Mouse (Mus musculus) kidney, adult 2 months (tissue): ENCODE results near the gene Rplp0. TPM values are rescaled to one million over a fixed set of nuclear protein-coding genes. Genes with fewer than 3 reads are reported as not detected.

ENCODE experiments used
- DNase-seq: peaks from one replicate; pipeline ENCODE4 v3.0.0; 2021
- H3K27ac ChIP-seq: fragments of 200-500 bp; 2 replicates; pipeline ENCODE4 v1.5.1; 2012; ENCODE audit warnings: low read depth, low read length, control low read depth, inconsistent platforms; ENCODE audit not compliant: insufficient read depth
- H3K27me3 ChIP-seq: fragments of 200-500 bp; replicated peaks from 2 replicates; pipeline ENCODE4 v1.6.1; 2012; ENCODE audit warnings: mild to moderate bottlenecking, moderate library complexity, low read length, inconsistent platforms; ENCODE audit not compliant: control insufficient read depth, insufficient read depth
- H3K36me3 ChIP-seq: fragments of 200-500 bp; 2 replicates; pipeline ENCODE4 v1.6.1; 2012; ENCODE audit warnings: mild to moderate bottlenecking, moderate library complexity, low read length, inconsistent platforms; ENCODE audit not compliant: control insufficient read depth, insufficient read depth
- H3K4me1 ChIP-seq: fragments of 200-500 bp; 2 replicates; pipeline ENCODE4 v1.6.1; 2011; ENCODE audit warnings: low read length; ENCODE audit not compliant: control insufficient read depth, insufficient read depth
- H3K4me3 ChIP-seq: fragments of 200-500 bp; 2 replicates; pipeline ENCODE4 v1.5.1; 2011; ENCODE audit warnings: mild to moderate bottlenecking, low read depth, low read length, control low read depth; ENCODE audit not compliant: insufficient read depth
- CTCF ChIP-seq: fragments of 200-500 bp; conservative IDR thresholded peaks from 2 replicates; pipeline ENCODE4 v1.5.1; 2011; ENCODE audit warnings: low read depth, mild to moderate bottlenecking, control low read depth, low read length, moderate library complexity, mixed read lengths; ENCODE audit not compliant: insufficient read depth, insufficient read length
- POLR2A ChIP-seq: fragments of 200-500 bp; IDR thresholded peaks from one replicate; pipeline ENCODE4 v1.6.1; 2011; ENCODE audit warnings: low read depth, low read length, control low read depth
- WGBS: fragments of 180-500 bp; shearing (Covaris S2); methylation state at CpG from one replicate; pipeline ENCODE4 v1.1.7; 2018; 5-methylcytosine and 5-hydroxymethylcytosine counted together
- polyA plus RNA-seq: library from polyadenylated mRNA; depleted of rRNA; stranded (reverse); fragments of >200 nt; gene quantifications from 2 replicates; pipeline ENCODE4 v1.2.3, GENCODE M21; 2012

Gene Rplp0
- polyA plus RNA-seq, 1 experiment, result 1,337 TPM

- DNase-seq, result no peak
- Histone ChIP-seq H3K27ac (no peak overlapping the region), H3K4me1 (no peaks in the 10 kb centered on the region; the same call in 1 of the 2 replicates), H3K27me3 (no peaks in the 10 kb centered on the region), H3K36me3 (peaks cover 6% of the 10 kb centered on the region; the same call in 1 of the 2 replicates), H3K4me3 (no peak overlapping the region)
- no peak for TF ChIP-seq POLR2A
- no peak for TF ChIP-seq CTCF
- WGBS, result 86% methylated on average over 12 of the region's 12 CpGs
Measured at GRCm38 (mm10) chr5:115551386-115551785, 7.9 kb upstream of the Rplp0 start.

GRCm38 (mm10) chr5:115551799-115552198, 7.5 kb upstream of the Rplp0 start:
- Histone ChIP-seq H3K4me3 (no peak overlapping the region), H3K36me3 (peaks cover 4% of the 10 kb centered on the region; the same call in 1 of the 2 replicates), H3K4me1 (no peaks in the 10 kb centered on the region; the same call in 1 of the 2 replicates), H3K27me3 (no peaks in the 10 kb centered on the region), H3K27ac (no peak overlapping the region)
- TF ChIP-seq POLR2A (no peak), CTCF (no peak)
- WGBS, result 89% methylated on average over 13 of the region's 13 CpGs
- no peak for DNase-seq

- no peak for DNase-seq
- H3K27ac ChIP-seq, result no peak overlapping the region
- no peak for TF ChIP-seq POLR2A
- no peak for TF ChIP-seq CTCF
- no peaks in the 10 kb centered on the region; the same call in 1 of the 2 replicates for H3K4me1 ChIP-seq
- WGBS, result 59% methylated on average over 33 of the region's 33 CpGs
- H3K4me3 ChIP-seq, result no peak overlapping the region
- no peaks in the 10 kb centered on the region for H3K27me3 ChIP-seq
- peaks cover 2% of the 10 kb centered on the region; the same call in 1 of the 2 replicates for H3K36me3 ChIP-seq
Measured at GRCm38 (mm10) chr5:115553801-115554420, 5.4 kb upstream of the Rplp0 start.

GRCm38 (mm10) chr5:115554536-115555291, 4.6 kb upstream of the Rplp0 start:
- H3K4me3 ChIP-seq, result no peak overlapping the region
- peaks cover 2% of the 10 kb centered on the region; the same call in 1 of the 2 replicates for H3K36me3 ChIP-seq
- no peaks in the 10 kb centered on the region; the same call in 1 of the 2 replicates for H3K4me1 ChIP-seq
- no peak overlapping the region for H3K27ac ChIP-seq
- no peaks in the 10 kb centered on the region for H3K27me3 ChIP-seq
- TF ChIP-seq CTCF (no peak), POLR2A (no peak)
- 70% methylated on average over 18 of the region's 18 CpGs for WGBS
- peak; percentile 59 for DNase-seq

- TF ChIP-seq POLR2A (no peak), CTCF (peak; percentile 92)
- Histone ChIP-seq H3K36me3 (peaks cover 2% of the 10 kb centered on the region; the same call in 1 of the 2 replicates), H3K27ac (no peak overlapping the region), H3K4me1 (no peaks in the 10 kb centered on the region; the same call in 1 of the 2 replicates), H3K4me3 (no peak overlapping the region), H3K27me3 (no peaks in the 10 kb centered on the region)
- peak; percentile 86 for DNase-seq
- 14% methylated on average over 8 of the region's 8 CpGs for WGBS
Measured at GRCm38 (mm10) chr5:115556217-115556616, 3.0 kb upstream of the Rplp0 start.

- Histone ChIP-seq H3K4me3 (no peak overlapping the region), H3K36me3 (peaks cover 2% of the 10 kb centered on the region; the same call in 1 of the 2 replicates), H3K4me1 (no peaks in the 10 kb centered on the region; the same call in 1 of the 2 replicates), H3K27ac (no peak overlapping the region), H3K27me3 (no peaks in the 10 kb centered on the region)
- 88% methylated on average over 14 of the region's 14 CpGs for WGBS
- DNase-seq, result no peak
- TF ChIP-seq POLR2A, result no peak
- TF ChIP-seq CTCF, result no peak
Measured at GRCm38 (mm10) chr5:115558182-115558794, 979 bp upstream of the Rplp0 start.

GRCm38 (mm10) chr5:115560336-115560905, 1.2 kb downstream of the Rplp0 start:
- no peaks in the 10 kb centered on the region; the same call in 1 of the 2 replicates for H3K4me1 ChIP-seq
- H3K27ac ChIP-seq, result no peak overlapping the region
- 45% methylated on average over 13 of the region's 13 CpGs for WGBS
- no peak overlapping the region for H3K4me3 ChIP-seq
- no peaks in the 10 kb centered on the region for H3K27me3 ChIP-seq
- DNase-seq, result no peak
- peaks cover 2% of the 10 kb centered on the region; the same call in 1 of the 2 replicates for H3K36me3 ChIP-seq
- no peak for TF ChIP-seq POLR2A
- TF ChIP-seq CTCF, result no peak
